Mouse (Mus musculus) olfactory bulb, adult 2 months (tissue): ENCODE measurements around the gene Dok5.

Source experiments
- CTCF ChIP-seq: fragments of 200-500 bp; IDR thresholded peaks from 2 replicates; pipeline ENCODE4 v1.5.1; 2012; ENCODE audit warnings: low read depth, mild to moderate bottlenecking, low read length, moderate library complexity; ENCODE audit not compliant: insufficient read depth
- POLR2A ChIP-seq: fragments of 200-500 bp; IDR thresholded peaks from 2 replicates; pipeline ENCODE4 v1.6.1; 2012; ENCODE audit warnings: mild to moderate bottlenecking, low read depth, low read length, moderate library complexity; ENCODE audit not compliant: insufficient read depth

- TF ChIP-seq CTCF, result no peak
- no peak for TF ChIP-seq POLR2A
These were observed 7.5 kb upstream of the Dok5 start for GRCm38 (mm10) chr2:170724136-170724535.
